Mouse (Mus musculus) lung, adult 18-20 months (tissue): ENCODE results near the gene Dhx40.

Experiments used
- DNase-seq, 2 experiments: peaks; one replicate each; pipeline ENCODE4 v3.0.0; 2022; ENCODE audit warnings: mixed read lengths in 2 of 2

Gene Dhx40

DNA sequence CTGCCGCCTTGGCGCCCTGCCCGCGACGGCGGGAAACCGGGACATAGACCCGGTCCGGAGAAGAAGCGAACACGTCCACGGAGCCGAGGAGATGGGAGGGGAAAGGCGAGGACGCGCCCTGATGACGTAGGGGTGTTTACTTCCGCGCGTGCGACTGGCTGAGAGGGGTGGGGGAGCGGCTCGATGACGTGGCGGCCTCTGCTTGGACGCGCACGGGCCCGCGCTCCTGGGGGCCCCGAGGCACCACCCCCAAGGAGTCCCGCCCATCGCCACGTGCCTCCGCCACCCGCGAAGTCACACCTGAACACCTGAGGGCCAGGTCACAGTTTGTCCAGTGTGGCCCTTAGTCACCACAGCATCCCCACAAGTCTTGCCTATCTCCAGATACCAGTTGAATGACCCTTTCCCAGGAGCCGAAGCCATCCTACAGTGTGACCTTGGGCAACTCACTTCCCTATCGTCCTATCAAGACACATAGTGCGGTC is at the start of gene Dhx40:
Gene Dhx40 (minus strand): TSS at position 242 of the 485 bp plus-strand sequence.
- peak; percentile 92 to 94 for DNase-seq

- no peak for DNase-seq
These were observed 48.3 kb upstream of the Dhx40 start for GRCm38 (mm10) chr11:86855639-86856425.

GRCm38 (mm10) chr11:86853081-86853480 is 45.5 kb upstream of the Dhx40 start:
- peak in 1 of 2 experiments; percentile 14 for DNase-seq

- peak; percentile 9 to 48 for DNase-seq
These were observed 45.0 kb upstream of the Dhx40 start for GRCm38 (mm10) chr11:86852534-86853054.

DNA sequence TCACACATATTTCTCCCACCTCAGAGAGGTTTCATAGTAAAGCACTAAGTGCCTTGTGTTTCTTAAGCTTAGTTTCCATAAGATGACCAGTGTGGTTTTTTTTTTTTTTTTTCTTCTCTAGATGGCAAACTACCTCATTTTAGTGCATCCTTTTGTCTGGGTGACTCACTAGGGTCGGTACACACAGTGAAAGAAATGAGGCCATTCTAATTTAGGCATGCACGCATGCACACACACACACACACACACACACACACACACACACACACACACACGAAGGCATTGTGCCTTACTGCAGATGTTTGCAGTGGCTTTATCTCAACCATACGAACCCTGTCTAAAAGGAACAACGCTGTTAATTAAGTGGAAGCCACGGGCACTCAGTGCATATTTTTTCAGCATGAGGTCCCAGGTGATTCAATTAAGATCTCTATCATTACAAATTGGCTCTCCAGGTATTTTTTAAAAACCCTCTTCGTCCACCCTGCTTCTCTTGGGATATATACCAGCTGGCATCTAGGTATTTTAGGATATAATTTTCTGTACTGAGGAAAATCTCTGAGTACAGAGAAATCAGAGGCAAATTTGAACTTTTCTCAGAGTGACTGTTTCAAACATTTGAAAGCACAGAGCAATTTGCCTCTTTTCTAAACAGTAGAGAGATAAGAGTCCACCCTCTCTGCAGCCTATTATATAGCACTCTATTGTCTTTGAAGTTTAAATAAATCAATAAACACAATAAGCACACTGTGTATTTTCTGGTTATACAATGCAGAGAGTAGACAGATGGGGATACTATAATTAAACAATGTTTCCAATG is 44.4 kb upstream of the Dhx40 start:
- no peak for DNase-seq

GRCm38 (mm10) chr11:86851234-86851671 is 43.7 kb upstream of the Dhx40 start:
- peak in 1 of 2 experiments; percentile 31 for DNase-seq

DNA sequence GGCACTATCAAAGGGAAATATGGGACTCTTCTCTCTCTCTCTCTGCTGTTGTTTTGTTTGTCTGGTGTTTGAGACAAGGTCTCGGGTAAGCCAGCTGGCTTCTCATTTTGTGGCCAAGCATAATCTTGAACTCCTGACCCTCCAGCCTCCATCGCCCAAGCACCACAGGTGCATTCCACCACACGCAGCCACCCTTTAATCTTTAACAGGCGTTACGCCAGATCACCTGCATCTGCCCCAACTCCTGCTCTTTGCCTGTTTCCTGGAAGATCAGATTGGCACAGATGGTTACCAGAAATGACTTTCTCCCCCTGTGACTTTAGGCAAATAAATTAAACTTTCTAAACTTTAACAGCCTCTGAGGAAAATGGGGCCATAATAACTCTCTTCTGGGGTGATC is 36.3 kb upstream of the Dhx40 start:
- no peak for DNase-seq

GRCm38 (mm10) chr11:86841261-86841660 is 33.7 kb upstream of the Dhx40 start:
- no peak for DNase-seq

GRCm38 (mm10) chr11:86840511-86841154 is 33.1 kb upstream of the Dhx40 start:
- DNase-seq: peak; percentile 32 to 36

- DNase-seq: peak in 1 of 2 experiments; percentile 26
These were observed 32.3 kb upstream of the Dhx40 start for GRCm38 (mm10) chr11:86839716-86840447.

DNA sequence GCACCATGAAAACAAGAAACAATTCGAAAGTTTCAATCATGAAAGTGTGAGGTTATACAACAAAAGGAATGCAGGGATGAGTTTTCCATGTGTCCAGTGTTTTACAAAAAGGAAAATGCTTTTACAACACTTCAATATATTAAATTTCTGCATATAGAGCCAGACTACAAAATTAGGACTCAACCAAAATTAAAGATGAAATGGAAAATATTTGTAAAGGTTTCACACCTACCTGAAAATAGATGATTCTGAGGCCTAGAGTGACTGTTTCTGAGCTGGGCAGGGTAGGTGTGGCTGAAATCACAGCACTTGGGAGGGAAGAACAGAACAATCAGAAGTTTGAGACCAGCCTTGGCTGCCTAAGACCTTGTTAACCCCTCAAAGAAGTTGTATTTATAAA is 31.2 kb upstream of the Dhx40 start:
- DNase-seq: no peak

GRCm38 (mm10) chr11:86836366-86836765 is 28.8 kb upstream of the Dhx40 start:
- peak; percentile 88 to 92 for DNase-seq

GRCm38 (mm10) chr11:86834628-86835338 is 27.2 kb upstream of the Dhx40 start:
- no peak for DNase-seq

- DNase-seq: no peak
These were observed 26.5 kb upstream of the Dhx40 start for GRCm38 (mm10) chr11:86834050-86834449.

- no peak for DNase-seq
These were observed 25.6 kb upstream of the Dhx40 start for GRCm38 (mm10) chr11:86833153-86833552.

- DNase-seq: no peak
These were observed 20.9 kb upstream of the Dhx40 start for GRCm38 (mm10) chr11:86828396-86828795.

- DNase-seq: no peak
These were observed 20.1 kb upstream of the Dhx40 start for GRCm38 (mm10) chr11:86827476-86828245.

GRCm38 (mm10) chr11:86824433-86824832 is 16.9 kb upstream of the Dhx40 start:
- DNase-seq: no peak

- DNase-seq: no peak
These were observed 15.0 kb upstream of the Dhx40 start for GRCm38 (mm10) chr11:86822531-86822930.

- DNase-seq: no peak
These were observed 12.0 kb upstream of the Dhx40 start for GRCm38 (mm10) chr11:86819536-86819935.

DNA sequence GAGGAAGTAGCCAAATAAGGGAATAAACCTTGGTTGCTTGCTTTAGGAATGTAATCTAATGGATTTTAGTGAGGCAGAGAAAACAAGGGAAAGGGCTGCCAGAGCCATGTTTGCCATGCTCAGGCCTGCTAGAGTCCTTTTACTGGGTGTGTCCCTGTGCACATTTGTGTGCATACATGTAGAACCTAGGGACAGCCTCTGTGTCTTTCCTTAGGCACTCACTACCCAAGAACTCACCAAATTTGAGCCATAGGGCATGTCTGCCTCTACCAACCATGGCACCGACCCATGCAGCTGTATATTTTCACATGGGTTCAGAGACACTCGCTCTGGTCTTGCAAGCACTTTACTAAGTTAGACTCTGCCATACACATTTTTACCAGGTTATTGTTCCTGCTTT is 11.4 kb upstream of the Dhx40 start:
- no peak for DNase-seq
